Mouse (Mus musculus): ENCODE data around the gene Agbl2.
"Not testable (repeated sequence)": the region's sequence is repeated elsewhere in the genome, so short reads cannot be mapped to it uniquely, and the experiment has no call there.

The Agbl2 gene

DNA sequence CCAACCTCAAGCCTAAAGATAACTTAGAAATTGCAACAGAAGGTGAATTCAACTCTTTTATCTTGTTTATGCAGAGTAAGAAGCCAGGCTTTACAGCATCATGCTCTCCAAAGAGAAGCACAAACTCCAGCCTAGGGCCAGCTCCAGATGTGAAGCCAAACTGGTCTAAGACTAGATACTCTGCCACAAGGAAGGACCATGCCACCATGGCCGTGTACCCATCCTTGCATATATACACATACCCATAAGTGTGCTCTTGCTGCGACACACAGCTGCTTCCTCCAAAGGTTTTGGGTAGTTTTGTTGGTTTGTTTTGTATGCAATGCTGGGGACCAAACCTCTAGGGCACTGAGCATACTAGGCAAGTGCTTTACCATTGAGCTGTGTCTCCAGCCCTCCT lies 32.7 kb downstream of the Agbl2 start:
- DNase-seq (ENCODE audit: low spot score in 2 of 2), result no peak

DNA sequence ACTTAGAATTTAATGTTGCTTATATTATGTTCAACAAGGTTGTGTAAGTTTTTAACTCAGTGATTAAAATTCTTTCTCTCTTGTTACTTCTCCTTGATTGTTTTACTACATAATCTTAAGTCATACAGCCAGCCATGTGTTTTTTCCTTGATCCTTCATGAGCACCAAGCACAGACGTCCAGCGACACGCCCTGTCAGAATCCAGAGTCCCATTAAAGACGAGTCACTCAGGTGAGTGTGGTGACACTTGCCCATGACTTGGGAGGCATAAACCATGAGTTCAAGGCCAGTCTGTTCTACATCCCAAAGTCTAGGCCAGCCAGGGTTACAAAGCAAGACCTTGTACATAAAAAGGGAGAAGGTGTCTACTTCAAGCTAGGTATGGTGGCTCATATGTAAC lies 33.6 kb downstream of the Agbl2 start:
- no peak for DNase-seq (ENCODE audit: low spot score in 2 of 2)

DNA sequence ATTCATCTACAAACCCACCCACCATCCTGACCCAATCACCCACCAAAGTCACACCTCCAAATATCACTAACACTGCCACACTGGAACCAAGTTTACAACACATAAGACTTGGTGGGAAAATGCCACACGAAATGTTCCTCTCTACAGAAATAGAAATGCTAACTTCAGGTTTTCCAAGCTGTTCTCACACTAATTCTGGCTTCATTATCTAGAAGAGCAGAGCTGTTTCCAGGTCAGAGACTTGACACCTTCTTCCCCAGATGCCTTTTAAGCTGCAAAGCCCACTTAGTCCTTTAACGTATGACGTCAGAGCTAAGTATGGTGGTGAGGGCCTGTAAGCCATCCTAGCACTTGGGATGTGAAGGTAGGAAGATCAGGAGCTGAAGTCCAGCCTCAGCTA lies 36.2 kb downstream of the Agbl2 start:
- no peak for DNase-seq (ENCODE audit: low spot score in 2 of 2)

DNA sequence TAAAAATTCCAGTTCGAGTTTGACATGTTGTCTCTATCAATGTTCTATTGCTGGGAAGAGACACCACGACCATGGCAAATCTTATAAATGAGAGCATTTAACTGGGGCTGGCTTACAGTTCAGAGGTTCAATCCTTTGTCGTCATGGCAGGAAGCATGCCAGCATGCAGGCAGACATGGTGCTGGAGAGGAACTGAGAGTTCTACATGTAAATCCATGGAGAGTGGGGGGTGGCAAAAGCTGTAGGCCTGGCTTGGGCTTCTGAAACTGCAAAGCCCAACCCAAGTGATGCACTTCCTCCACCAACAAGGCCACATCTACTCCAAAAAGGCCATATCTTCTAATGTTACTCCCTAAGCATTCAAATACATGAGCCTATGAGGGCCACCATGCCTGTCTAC lies 38.4 kb downstream of the Agbl2 start:
- DNase-seq (ENCODE audit: low spot score in 2 of 2), result no peak

DNA sequence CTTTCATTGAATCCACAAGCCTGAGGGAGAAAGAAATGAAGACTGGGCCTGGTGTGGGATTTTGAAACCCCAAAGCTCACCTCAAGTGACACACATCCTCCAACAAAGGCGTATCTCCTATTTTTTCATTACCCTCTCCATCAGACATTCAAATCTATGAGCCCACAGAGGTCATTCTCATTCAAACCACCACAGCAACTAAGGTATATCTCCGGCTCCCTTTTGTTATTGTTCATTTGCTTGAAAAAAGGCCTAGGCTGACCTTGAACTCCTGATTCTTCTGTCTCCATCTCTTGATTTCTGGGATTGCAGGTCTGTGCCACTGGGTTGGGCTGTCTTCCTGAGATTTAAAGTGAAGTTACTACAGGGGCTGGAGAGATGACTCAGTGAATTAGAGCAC lies 40.5 kb downstream of the Agbl2 start:
- DNase-seq (ENCODE audit: low spot score in 2 of 2), result no peak

DNA sequence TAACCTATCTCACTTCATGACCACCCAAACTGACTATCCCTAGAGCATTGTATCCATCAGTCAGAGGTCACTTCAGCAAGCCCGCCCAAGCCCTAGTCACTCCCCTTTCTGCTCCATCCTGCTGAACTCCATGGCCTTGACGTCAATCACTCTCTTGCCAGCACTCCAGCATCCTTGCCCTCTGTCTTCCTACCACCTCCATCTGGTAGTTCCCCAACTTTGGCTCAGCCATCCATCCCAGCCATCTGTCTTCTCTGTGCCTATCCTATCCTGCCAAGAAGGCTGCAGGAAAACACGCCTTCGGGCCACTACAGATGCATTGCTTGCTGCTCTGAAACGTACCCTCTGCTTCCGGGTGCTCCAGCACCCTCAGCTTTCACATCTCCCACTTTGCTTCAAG lies 41.3 kb downstream of the Agbl2 start:
- no peak for DNase-seq (ENCODE audit: low spot score in 2 of 2)

DNA sequence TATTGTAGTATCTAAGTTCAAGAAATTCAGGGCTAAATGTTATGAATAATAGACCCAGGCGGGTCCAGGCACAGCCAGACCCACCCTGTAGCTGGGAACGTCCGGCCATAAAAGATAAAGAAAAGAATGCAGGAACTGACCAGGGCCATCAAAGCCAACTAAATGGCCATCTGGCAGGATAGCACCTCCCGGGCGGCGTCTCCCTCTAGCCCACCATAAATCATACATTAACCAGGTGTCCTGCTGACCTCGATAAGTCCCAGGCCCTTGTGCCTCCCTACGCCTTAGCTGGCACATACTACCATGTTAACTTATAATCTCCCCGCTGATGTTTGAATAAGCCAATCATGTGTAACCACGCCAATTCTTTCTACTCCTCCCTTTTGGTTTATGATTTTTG lies 42.0 kb downstream of the Agbl2 start:
- DNase-seq (ENCODE audit: low spot score in 2 of 2), result not testable (repeated sequence)

DNA sequence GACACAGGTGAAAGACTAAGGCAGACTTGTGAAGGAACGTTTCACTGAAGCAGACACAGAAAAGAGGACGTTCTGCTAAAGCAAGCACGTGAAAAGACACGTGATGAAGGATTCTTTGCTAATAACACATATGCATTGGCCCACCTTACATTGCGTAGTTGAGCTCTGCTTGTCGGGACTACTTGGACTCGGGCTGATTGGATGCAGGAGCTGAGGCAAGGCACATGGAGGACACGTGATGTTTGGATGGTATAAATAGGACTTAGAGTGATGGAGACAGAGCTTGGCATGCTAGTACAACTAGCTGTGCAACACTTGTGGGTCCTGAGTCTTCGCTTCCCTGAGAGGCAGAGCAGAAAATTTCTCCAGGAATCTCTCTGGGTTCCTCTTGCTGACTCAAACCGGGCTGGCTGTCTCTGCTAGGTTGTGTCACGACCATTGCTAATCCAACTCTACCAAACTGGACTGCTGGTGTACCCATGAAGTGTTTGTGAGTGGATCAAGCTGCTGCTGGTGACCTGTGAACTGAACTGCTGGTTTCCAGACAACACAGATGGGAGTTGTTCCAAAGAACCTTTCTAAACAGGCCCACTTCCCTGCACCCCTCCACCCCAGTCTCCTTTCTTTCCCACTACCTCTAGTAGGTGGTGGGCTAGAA lies 43.1 kb downstream of the Agbl2 start:
- no peak for DNase-seq (ENCODE audit: low spot score in 2 of 2)

DNA sequence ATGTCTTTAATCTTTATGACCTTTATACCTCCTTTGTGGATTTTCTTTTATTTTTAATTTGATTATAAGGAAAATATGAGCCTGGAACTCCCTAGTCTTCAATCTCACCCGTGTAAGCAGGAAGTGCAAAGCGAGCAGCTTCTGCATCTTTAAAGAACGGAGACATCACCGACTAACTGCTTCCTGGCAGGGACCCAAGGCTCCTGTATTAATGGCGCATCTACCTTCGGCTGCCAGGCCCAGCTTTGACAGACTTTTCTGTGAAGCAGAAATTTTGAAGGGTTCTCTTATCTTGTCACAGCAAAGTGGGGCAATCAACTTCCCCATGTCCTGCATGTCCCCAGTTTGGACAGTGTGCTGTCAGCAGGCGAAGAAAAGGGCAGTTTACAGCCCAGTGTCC lies 46.2 kb downstream of the Agbl2 start:
- DNase-seq (ENCODE audit: low spot score in 2 of 2), result peak in 1 of 2 experiments; percentile 23

DNA sequence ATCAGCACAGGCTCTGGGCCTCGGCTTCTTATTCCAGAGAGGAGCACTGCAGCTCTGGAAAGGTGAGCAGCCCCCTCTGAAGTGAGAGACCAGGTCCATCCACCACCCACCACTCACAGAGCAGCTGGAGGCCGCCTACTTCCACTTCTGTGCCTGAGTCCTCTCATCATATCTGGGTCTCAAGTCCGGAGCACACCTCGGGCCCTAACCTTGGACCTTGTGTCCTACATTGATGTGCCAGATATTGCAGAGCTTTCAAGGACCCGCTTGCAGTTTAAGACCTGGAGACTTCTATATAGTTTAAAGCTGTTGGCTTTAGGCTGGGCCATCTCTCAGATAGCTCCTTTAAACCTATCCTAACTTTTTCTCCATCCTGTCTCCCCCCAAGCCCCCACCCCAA lies 51.0 kb downstream of the Agbl2 start:
- no peak for DNase-seq (ENCODE audit: low spot score in 2 of 2)

DNA sequence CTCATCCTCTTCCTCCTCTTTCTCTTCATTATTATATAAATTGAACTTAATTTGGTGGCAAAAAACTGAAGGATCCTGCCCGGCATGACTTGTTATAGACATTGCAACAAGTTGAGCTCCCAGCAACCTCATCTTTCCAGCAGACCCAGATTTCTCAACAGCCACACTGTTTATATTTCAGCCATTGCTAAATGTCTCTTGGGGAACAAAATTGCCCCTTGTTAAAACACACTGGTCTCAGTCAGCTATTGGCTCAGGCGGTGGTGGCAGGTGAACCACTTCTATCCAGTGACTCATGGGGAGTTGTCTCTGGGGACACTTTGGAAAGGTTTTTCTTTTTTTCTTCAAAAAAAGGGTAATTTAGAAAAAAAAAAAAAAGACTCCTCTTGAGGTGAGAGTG lies 56.1 kb downstream of the Agbl2 start:
- no peak for DNase-seq (ENCODE audit: low spot score in 2 of 2)

DNA sequence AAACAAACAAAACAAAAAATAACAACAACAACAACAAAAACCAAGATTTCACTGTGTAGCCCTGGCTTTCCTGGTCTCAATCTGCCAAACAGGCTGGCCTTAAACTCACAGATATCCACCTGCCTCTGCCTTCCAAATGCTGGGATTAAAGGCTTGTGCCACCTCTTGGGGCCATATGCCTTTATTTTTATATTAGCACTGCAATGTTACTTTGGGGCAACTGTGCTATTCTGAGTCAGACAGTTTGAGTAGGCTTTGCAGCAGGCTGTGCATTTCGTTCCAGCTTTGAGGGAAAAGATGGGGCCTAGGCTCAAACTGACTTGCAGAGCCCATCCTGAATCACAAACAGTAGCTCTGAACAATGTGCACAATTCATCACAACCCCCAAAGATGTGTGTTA lies 61.1 kb downstream of the Agbl2 start:
- no peak for DNase-seq (ENCODE audit: low spot score in 2 of 2)

DNA sequence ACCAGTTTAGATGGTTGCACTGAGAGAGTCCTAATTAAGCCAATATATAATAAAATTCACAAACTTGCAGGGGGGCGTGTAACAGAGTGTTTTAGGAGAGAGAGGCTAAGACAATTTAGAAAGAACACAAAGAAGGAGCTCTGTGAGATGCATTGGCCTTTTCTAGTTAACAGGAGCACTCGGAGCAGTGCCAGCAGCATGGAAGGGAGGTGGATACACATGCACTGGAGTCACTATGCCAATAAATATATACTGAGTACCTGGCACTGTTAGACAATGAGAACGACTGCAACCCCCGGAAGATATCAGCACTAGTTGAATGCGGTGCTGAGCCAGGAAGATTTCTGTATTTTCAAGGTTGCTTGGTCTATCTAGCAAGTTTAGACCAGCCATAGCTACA lies 61.7 kb downstream of the Agbl2 start:
- DNase-seq (ENCODE audit: low spot score in 2 of 2), result no peak

DNA sequence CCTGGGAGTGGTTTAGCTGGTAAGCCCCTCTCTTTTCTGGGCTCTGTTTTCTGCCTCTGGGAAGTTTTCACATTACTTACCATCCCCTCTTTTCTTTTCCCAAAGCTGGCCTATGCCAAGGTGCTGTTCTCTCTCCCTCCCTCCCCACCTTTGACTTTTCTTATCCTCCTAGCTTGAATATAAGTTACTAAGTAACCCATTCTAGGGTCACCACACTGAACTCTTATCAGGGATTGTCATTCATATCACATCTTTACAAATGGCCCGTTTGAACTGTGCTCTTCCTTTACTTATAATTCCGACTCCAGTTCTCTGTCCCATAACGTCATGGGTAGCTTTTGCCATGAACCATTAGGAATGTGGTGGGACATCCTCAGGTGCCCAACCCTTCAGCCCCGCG lies 62.7 kb downstream of the Agbl2 start:
- no peak for DNase-seq (ENCODE audit: low spot score in 2 of 2)

DNA sequence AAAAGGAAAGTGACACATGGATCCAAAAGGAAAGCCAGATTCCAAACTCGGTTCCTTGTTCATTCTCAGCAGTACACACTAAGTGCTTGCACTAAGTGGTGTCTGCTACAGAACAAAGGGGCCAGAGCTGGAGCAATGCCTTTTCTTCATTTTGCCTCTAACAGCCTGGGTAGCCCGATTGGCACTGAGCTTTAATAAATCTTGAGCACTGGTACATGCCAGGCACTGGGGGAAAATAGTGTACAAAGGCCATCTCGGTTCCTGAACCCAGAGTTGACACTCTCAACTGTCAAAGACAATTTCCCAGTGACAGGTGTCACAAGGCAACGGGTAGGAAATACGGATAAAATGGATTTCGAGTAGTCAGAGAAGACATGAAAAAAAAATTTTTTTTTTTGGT lies 63.6 kb downstream of the Agbl2 start:
- no peak for DNase-seq (ENCODE audit: low spot score in 2 of 2)

DNA sequence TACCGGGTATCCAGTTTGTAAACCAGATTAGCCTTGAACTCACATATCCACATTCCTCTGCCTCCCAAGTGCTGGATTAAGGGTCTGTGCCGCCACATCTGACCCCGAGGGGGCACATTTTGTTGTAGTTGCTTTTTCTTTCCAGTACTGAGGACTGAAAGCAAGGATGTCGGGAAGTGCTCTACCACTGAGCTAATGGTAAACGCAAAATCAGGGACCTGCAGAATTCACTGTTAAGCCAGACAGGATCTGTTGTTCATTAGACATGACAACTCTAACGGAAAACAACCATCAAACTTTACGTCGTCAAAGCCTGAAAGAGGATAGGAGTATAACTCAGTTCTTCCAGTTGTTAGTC lies 64.0 kb downstream of the Agbl2 start:
- peak in 1 of 2 experiments; percentile 63 for DNase-seq (ENCODE audit: low spot score in 2 of 2)

DNA sequence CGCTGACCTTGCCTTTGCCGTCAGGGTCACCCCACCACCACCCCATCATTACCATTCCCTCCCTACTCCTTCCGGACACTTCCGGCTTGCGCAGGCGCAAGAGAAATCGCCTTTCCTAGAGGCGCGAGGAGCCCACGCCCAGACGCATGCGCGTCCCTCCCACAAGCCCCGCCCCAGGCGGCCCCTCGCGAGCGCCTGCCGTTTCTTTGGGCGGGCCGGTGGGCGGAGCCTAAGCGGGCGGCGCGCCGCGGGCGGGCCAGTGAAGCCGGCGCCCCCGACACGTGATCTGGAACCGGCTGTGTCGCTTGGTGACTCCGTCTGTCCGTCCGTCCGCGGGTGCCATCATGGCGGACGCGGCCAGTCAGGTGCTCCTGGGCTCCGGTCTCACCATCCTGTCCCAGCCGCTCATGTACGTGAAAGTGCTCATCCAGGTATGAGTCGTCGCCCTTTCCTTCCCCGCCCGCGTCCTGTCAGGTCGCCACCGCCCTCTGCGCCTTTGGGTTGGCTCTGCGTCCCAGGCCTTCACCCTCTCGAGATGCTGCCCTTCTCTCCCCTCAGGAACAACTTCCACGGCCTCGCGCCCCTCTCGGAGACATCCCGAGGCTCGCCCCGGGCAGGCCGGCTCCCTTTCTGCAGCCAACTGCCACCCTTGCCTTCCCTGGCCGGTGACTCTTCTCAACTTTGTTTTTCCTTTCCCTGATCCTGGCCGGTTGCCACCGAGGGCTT lies 64.6 kb downstream of the Agbl2 start, which contains the start of gene Mtch2:
TSS of gene Mtch2 (plus strand) at position 201 of the 726 bp plus-strand sequence.
- DNase-seq (ENCODE audit: low spot score in 2 of 2), result peak; percentile 99

DNA sequence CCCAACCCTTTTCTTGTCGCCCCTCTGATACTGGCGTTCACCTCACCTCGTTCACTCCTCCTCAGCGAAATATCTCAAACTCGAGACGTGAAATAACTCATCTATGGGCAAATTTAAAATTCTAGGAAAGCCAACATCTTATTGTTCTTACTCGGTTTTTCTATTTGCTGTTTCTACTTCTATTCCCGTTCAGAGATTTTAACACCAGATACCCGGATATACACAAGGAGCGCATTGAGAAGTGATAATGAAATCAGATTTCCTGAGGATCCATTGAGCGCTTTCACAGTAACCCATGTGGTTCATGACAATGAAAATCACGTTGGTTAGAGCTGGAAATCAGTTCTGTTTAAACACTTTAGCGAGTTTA lies 65.1 kb downstream of the Agbl2 start:
- DNase-seq (ENCODE audit: low spot score in 2 of 2), result no peak

DNA sequence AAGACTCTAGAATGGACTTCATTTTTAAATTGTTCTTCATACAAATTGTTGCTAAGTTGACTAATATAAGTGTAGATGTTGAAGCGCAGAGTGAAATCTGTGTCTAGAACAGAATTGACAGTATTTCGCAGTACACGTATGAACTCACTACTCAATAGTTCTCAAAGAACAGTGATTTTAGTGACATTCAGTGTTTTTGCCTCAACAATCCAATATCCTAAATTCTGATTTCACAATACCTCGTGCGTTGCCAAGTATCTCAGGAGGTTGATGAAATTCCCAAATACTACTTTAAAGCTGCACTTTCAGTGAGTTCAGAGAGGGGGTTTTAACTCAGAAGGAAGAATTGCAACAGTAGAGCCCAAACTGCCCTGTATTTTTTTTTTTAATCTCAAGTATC lies 65.8 kb downstream of the Agbl2 start:
- no peak for DNase-seq (ENCODE audit: low spot score in 2 of 2)

DNA sequence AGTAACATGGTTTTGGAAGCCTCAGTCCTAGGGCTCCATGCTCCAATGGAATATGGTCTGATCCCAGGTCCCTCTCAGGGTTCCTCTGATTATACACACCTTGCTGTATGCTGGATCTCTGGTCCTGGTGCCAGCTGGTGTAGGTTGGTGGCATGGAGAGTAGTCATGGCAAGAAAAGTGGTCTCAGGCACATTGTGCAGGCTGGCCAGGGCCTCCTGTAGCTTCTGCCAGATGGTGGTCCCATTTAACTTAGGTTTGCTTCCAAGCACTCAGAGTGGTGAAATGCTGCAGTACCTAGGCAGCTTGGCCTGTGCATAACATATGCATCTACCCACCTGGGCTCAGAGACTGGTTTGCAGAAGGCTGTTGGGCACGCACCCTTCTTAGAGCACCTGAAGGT lies 67.9 kb downstream of the Agbl2 start:
- DNase-seq (ENCODE audit: low spot score in 2 of 2), result no peak

DNA sequence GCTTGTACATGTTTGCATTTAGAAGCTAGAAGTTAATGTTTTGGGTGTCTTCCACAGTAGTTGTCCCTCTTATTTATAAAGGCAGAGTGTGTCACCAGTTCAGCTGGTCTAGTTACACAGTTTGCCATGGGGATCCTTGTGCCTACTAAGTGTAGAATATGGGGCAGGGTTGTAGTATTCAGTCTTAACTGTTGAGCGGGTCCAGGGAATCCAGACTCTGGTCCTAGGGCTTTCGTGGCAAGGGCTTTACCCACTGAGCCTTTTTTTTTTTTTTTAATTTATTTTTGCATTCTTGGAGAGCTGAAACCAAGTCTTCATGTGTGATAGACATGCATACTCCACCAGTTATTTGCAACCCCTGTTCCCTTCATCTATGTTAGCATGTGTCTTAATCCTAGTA lies 79.0 kb downstream of the Agbl2 start:
- no peak for DNase-seq (ENCODE audit: low spot score in 2 of 2)

DNA sequence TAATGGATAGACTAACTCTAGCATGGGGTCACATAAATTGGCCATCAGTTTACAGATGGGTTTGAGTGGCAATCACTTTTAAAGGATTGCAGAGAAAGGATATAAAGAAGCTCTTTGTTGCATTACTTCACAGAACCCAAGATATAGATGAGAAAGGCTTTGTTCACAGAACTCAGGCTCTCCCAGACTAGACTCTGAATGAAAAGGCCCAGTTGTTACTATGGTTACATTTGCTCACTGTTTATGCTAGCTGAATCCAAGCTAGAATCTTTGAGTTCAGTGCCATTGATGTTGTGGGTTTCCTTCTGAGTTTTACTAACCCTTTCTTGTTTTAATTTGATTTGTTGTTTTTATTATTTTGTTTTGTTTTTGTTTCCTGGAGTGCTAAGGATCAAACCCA lies 81.7 kb downstream of the Agbl2 start:
- DNase-seq (ENCODE audit: low spot score in 2 of 2), result no peak

DNA sequence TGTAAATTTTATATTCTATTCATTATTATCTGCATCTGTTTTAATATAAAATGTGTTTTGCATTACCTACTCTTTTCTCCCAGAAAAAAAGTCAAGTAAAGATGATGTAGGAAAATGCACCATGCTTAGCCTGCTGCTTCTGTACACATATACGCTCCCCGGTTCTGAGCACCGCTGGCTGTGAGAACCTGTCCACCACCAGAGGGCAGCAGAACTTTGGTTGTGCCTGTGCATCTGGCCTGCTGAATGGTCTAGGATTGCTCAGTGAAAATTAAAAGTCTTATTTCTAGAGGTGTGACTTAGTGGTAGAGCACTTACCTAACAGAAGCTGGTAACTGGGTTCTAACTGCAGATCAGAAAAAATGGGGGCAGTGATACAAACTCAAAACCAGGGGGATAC lies 84.0 kb downstream of the Agbl2 start:
- DNase-seq (ENCODE audit: low spot score in 2 of 2), result peak; percentile 81 to 93

DNA sequence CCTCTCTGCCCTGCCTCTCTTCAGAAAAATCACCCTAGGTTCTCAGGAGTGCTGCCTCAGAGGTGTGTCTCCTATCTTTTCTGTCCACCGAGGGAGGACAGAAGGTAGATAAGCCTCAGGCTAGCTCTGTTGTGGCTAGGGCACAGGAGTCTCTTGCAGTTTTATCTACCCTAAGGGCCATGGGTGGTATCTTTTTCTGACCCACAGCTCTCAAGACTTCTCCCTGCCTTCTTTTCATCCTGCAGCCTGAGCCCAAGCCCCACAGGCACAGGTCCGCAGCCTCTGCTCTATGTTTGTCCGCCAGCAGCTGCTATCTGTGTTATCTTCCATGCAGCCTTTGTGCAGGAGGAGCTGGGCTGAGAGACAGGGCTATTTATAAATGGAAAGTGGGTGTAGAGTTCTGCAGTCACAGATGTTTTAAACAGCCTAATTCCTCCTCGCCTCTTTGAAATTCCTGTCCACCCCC lies 87.6 kb downstream of the Agbl2 start:
- peak; percentile 42 to 65 for DNase-seq (ENCODE audit: low spot score in 2 of 2)
